Mouse (Mus musculus): Measurements from ENCODE around the gene Crat.

Crat gene

GRCm38 (mm10) chr2:30415157-30415935 lies at the start of gene Crat:
TSS of gene Crat (minus strand) at chr2:30415813.
- peak; percentile 85 to 87 for DNase-seq (ENCODE audit: low spot score in 2 of 2)

- DNase-seq (ENCODE audit: low spot score in 2 of 2): no peak
These were observed 48.8 kb upstream of the Crat start for GRCm38 (mm10) chr2:30464411-30464810.

- peak; percentile 29 to 53 for DNase-seq (ENCODE audit: low spot score in 2 of 2)
These were observed 48.3 kb upstream of the Crat start for GRCm38 (mm10) chr2:30463904-30464330.

GRCm38 (mm10) chr2:30463341-30463761 lies 47.7 kb upstream of the Crat start:
- DNase-seq (ENCODE audit: low spot score in 2 of 2): no peak

GRCm38 (mm10) chr2:30459241-30459640 lies 43.6 kb upstream of the Crat start:
- no peak for DNase-seq (ENCODE audit: low spot score in 2 of 2)

GRCm38 (mm10) chr2:30458349-30458748 lies 42.7 kb upstream of the Crat start:
- no peak for DNase-seq (ENCODE audit: low spot score in 2 of 2)

- no peak for DNase-seq (ENCODE audit: low spot score in 2 of 2)
These were observed 40.7 kb upstream of the Crat start for GRCm38 (mm10) chr2:30456104-30456980.

GRCm38 (mm10) chr2:30454587-30454986 lies 39.0 kb upstream of the Crat start:
- DNase-seq (ENCODE audit: low spot score in 2 of 2): no peak

GRCm38 (mm10) chr2:30453570-30453969 lies 38.0 kb upstream of the Crat start:
- DNase-seq (ENCODE audit: low spot score in 2 of 2): no peak

GRCm38 (mm10) chr2:30451525-30451924 lies 35.9 kb upstream of the Crat start:
- no peak for DNase-seq (ENCODE audit: low spot score in 2 of 2)

- DNase-seq (ENCODE audit: low spot score in 2 of 2): no peak
These were observed 34.9 kb upstream of the Crat start for GRCm38 (mm10) chr2:30450530-30450929.

GRCm38 (mm10) chr2:30448371-30448770 lies 32.8 kb upstream of the Crat start:
- no peak for DNase-seq (ENCODE audit: low spot score in 2 of 2)

GRCm38 (mm10) chr2:30446891-30447826 lies 31.5 kb upstream of the Crat start:
- DNase-seq (ENCODE audit: low spot score in 2 of 2): no peak

GRCm38 (mm10) chr2:30445312-30445711 lies 29.7 kb upstream of the Crat start:
- DNase-seq (ENCODE audit: low spot score in 2 of 2): no peak

GRCm38 (mm10) chr2:30444450-30444849 lies 28.8 kb upstream of the Crat start:
- no peak for DNase-seq (ENCODE audit: low spot score in 2 of 2)

- no peak for DNase-seq (ENCODE audit: low spot score in 2 of 2)
These were observed 28.4 kb upstream of the Crat start for GRCm38 (mm10) chr2:30444006-30444405.

GRCm38 (mm10) chr2:30443281-30443680 lies 27.7 kb upstream of the Crat start:
- no peak for DNase-seq (ENCODE audit: low spot score in 2 of 2)

- no peak for DNase-seq (ENCODE audit: low spot score in 2 of 2)
These were observed 26.9 kb upstream of the Crat start for GRCm38 (mm10) chr2:30442498-30442890.

- DNase-seq (ENCODE audit: low spot score in 2 of 2): peak; percentile 38 to 55
These were observed 26.2 kb upstream of the Crat start for GRCm38 (mm10) chr2:30441518-30442497.

Data from spleen, postnatal 14 days (tissue).